13 mouse cellular contexts compared by ENCODE assay signal in the genomic region with DNA sequence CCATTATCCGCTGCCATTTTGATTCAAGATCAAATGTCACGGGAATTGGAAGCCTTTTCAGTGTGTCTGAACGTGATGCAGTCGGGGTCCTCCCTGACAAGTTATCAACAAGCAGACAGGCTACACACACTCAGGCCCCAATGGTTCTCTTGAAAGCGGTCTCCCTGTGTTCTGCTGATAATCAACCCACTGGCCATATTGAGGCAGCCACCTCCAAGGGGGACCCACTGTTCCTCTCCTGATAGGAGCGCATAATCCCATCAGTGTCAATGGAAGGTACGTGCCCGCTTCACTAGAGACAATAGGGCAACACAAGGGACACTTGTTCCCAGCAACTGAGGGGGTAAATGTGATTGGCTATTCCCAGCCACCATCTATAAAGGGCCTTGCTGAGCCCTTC.
DNase-seq lines count a peak whose midpoint lies in the region; ATAC-seq and TF ChIP-seq lines count a peak whose summit lies in the region.
"Had no signal": no experiment of that assay in that cellular context is flagged by ENCODE, and none has a peak within 500 bp of the region (broad histone marks: within the 10 kb centered on the region; RNA-seq: fewer than 3 reads in every experiment).

No protein-coding gene starts in this region.

- DNase-seq in brain, embryonic 14.5 days (ENCODE audit: low read depth) = peak; percentile 89
- peak; percentile 81 for DNase-seq in embryo, embryonic 10.5 days (ENCODE audit: low spot score)
- DNase-seq in T-cell, adult 2 months (ENCODE audit: low spot score) = no peak
- DNase-seq in layer of hippocampus, postnatal 25 days (ENCODE audit: extremely low spot score in 1 of 2, low spot score in 1 of 2) = no peak
- DNase-seq in gastrocnemius, adult 2 months = no peak
- DNase-seq: cerebellum, adult 2 months; lung, embryonic 14.5 days; right cerebral cortex, postnatal 25 days; thymus, postnatal 14 days had no signal

- no peak overlapping the region for H3K9ac ChIP-seq in hindbrain, embryonic 13.5 days
- no peak overlapping the region for H3K9ac ChIP-seq in midbrain, embryonic 12.5 days (replicated peaks)
- H3K9ac ChIP-seq: heart, embryonic 12.5 days; lung, embryonic 14.5 days had no signal

- peak; percentile 58 for ATAC-seq in hindbrain, embryonic 13.5 days (ENCODE audit: low FRiP score)
- ATAC-seq in midbrain, embryonic 12.5 days (ENCODE audit: low FRiP score, low read depth) = peak; percentile 92
- ATAC-seq: intestine, embryonic 16.5 days had no signal

- no peak overlapping the region for H3K4me2 ChIP-seq in hindbrain, embryonic 13.5 days
- H3K4me2 ChIP-seq in midbrain, embryonic 12.5 days (replicated peaks) = no peak overlapping the region
- H3K4me2 ChIP-seq: heart, embryonic 12.5 days; lung, embryonic 14.5 days had no signal

- peaks cover 69% of the 10 kb centered on the region for H3K4me1 ChIP-seq in hindbrain, embryonic 13.5 days (replicated peaks)
- H3K4me1 ChIP-seq in midbrain, embryonic 12.5 days = peaks cover 49% of the 10 kb centered on the region
- H3K4me1 ChIP-seq: heart, embryonic 12.5 days had no signal

- no peaks in the 10 kb centered on the region for H3K27me3 ChIP-seq in hindbrain, embryonic 13.5 days
- peaks cover 67% of the 10 kb centered on the region for H3K27me3 ChIP-seq in midbrain, embryonic 12.5 days
- H3K27me3 ChIP-seq: heart, embryonic 12.5 days had no signal

- H3K4me3 ChIP-seq in hindbrain, embryonic 13.5 days = no peak overlapping the region
- no peak overlapping the region for H3K4me3 ChIP-seq in midbrain, embryonic 12.5 days
- H3K4me3 ChIP-seq in gastrocnemius, adult 2 months = no peak overlapping the region
- H3K4me3 ChIP-seq: heart, embryonic 12.5 days had no signal

- TF ChIP-seq CTCF in brain, embryonic 14.5 days (IDR thresholded peaks at IDR 0.05; ENCODE audit: borderline replicate concordance, extremely low read depth, insufficient read depth, insufficient read length) = no peak
- TF ChIP-seq CTCF in gastrocnemius, adult 2 months (IDR thresholded peaks at IDR 0.05) = no peak

- TF ChIP-seq POLR2A in brain, embryonic 14.5 days (IDR thresholded peaks at IDR 0.05; ENCODE audit: borderline replicate concordance, extremely low read depth, insufficient read depth, insufficient read length, poor library complexity, severe bottlenecking) = no peak

- 16% methylated on average over 8 of the region's 8 CpGs for WGBS in hindbrain, embryonic 13.5 days
- WGBS in midbrain, embryonic 12.5 days = 11% methylated on average over 8 of the region's 8 CpGs

- no peaks in the 10 kb centered on the region for H3K36me3 ChIP-seq in hindbrain, embryonic 13.5 days
- no peaks in the 10 kb centered on the region for H3K36me3 ChIP-seq in midbrain, embryonic 12.5 days
- H3K36me3 ChIP-seq: heart, embryonic 12.5 days had no signal

- intact Hi-C loops in gastrocnemius, adult 2 months (cut with DNase I) = no loop called here

- no peaks in the 10 kb centered on the region for H3K9me3 ChIP-seq in hindbrain, embryonic 13.5 days
- no peaks in the 10 kb centered on the region for H3K9me3 ChIP-seq in midbrain, embryonic 12.5 days
- H3K9me3 ChIP-seq: heart, embryonic 12.5 days had no signal

- H3K27ac ChIP-seq in hindbrain, embryonic 13.5 days = peak overlapping the region; percentile 76
- H3K27ac ChIP-seq in midbrain, embryonic 12.5 days (replicated peaks) = peak overlapping the region; percentile 77
- H3K27ac ChIP-seq in gastrocnemius, adult 2 months = no peak overlapping the region

Comparison
In these comparisons a context has a peak if more than half of its experiments do, and no peak if none do; other contexts are left out.
1. DNase-seq: peak in brain, embryonic 14.5 days (single experiment) and embryo, embryonic 10.5 days (single experiment); none in T-cell, adult 2 months (single experiment), layer of hippocampus, postnatal 25 days (0 of 2) and gastrocnemius, adult 2 months (single experiment).